Mouse (Mus musculus) myocyte (in vitro differentiated cells): ENCODE data around the gene Ackr2.

Experiments
- CEBPB ChIP-seq: IDR thresholded peaks from 2 replicates; pipeline ENCODE4 v1.6.1; 2011; ENCODE audit warnings: mild to moderate bottlenecking, moderate library complexity; ENCODE audit not compliant: poor library complexity, insufficient read depth, severe bottlenecking
- E2F4 ChIP-seq: IDR thresholded peaks from one replicate; pipeline ENCODE4 v1.6.1; 2011; ENCODE audit warnings: mild to moderate bottlenecking, control low read depth, moderate library complexity; ENCODE audit not compliant: insufficient read depth
- MAX ChIP-seq: IDR thresholded peaks from one replicate; pipeline ENCODE4 v1.6.1; 2011; ENCODE audit warnings: low read depth, mild to moderate bottlenecking, control low read depth
- MYOD1 ChIP-seq, 3 experiments: IDR thresholded peaks; one replicate each; pipeline ENCODE4 v1.6.1; 2011; ENCODE audit warnings: control low read depth in 2 of 3, low read depth in 2 of 3, mild to moderate bottlenecking in 2 of 3, moderate library complexity in 1 of 3; ENCODE audit not compliant: insufficient read length in 2 of 3, control insufficient read depth in 1 of 3
- MYOG ChIP-seq, 3 experiments: IDR thresholded peaks; one replicate each; pipeline ENCODE4 v1.6.1; 2011; ENCODE audit warnings: control low read depth in 2 of 3, low read depth in 2 of 3, mild to moderate bottlenecking in 2 of 3; ENCODE audit not compliant: insufficient read length in 2 of 3, control insufficient read depth in 1 of 3, insufficient read depth in 1 of 3
- POLR2A ChIP-seq: IDR thresholded peaks from one replicate; pipeline ENCODE4 v1.6.1; 2011; ENCODE audit warnings: low read depth, mild to moderate bottlenecking, control low read depth, moderate library complexity; ENCODE audit not compliant: insufficient read length
- POLR2AphosphoS2 ChIP-seq: IDR thresholded peaks from one replicate; pipeline ENCODE4 v1.6.1; 2011; ENCODE audit warnings: low read depth, control low read depth; ENCODE audit not compliant: insufficient read length
- SRF ChIP-seq: IDR thresholded peaks from one replicate; pipeline ENCODE4 v1.6.1; 2011; ENCODE audit warnings: low read depth; ENCODE audit not compliant: control insufficient read depth, insufficient read length
- TCF12 ChIP-seq: IDR thresholded peaks from one replicate; pipeline ENCODE4 v1.6.1; 2011; ENCODE audit warnings: mild to moderate bottlenecking, control low read depth; ENCODE audit not compliant: poor library complexity, insufficient read depth, severe bottlenecking
- TCF3 ChIP-seq: IDR thresholded peaks from one replicate; pipeline ENCODE4 v1.6.1; 2011; ENCODE audit warnings: low read depth, control low read depth; ENCODE audit not compliant: insufficient read length
- USF1 ChIP-seq: IDR thresholded peaks from one replicate; pipeline ENCODE4 v1.6.1; 2011; ENCODE audit warnings: low read depth, mild to moderate bottlenecking, control low read depth, moderate library complexity

DNA sequence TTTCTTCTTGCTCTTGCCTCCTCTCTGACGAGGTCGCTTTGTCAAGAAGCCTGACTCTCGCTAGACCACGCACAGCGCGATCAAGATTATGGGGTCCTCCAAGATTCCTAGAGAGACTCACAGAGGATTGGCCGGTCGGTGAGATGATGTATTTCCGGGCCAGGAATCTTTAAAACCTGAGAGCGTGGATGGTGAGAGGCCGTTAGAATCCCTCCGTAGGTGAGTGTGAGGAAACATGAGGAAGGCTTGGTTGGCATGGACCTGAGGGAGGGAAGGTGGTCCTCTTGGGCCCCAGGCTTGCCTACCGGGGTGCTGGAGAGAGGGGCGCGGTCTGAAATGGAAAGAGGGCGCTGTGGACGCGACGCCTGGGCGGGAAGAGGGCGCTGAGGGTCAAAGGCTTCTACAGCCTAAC lies 39.8 kb downstream of the Ackr2 start:
- TF ChIP-seq POLR2A (no peak), TCF12 (no peak), CEBPB (no peak), TCF3 (no peak), USF1 (no peak), MYOD1 (IDR thresholded peaks at IDR 0.05; ENCODE audit: control insufficient read depth in 1 of 3, insufficient read length in 2 of 3, low read depth in 2 of 3) (no peak), MAX (no peak), POLR2AphosphoS2 (no peak), MYOG (IDR thresholded peaks at IDR 0.05; ENCODE audit: control insufficient read depth in 1 of 3, insufficient read depth in 1 of 3, insufficient read length in 2 of 3, low read depth in 2 of 3) (no peak), E2F4 (no peak), SRF (no peak)
